Mouse (Mus musculus): ENCODE measurements around the gene Ccdc157. TPM values are rescaled to one million over a fixed set of nuclear protein-coding genes. Genes with fewer than 3 reads are reported as not detected.

Ccdc157 gene
- polyA plus RNA-seq (2014; fragmentation: Illumina TruSeq; extraction: RNeasy Lipid Tissue Mini Kit (QIAGEN cat#74804); ENCODE audit: low replicate concordance) = 1.3 TPM

GRCm38 (mm10) chr11:4159808-4160708 is at the start of gene Ccdc157, which contains the start of gene Sf3a1:
Gene Ccdc157, minus strand, starts transcription at chr11:4160293.
Gene Sf3a1, plus strand, starts transcription at chr11:4160350.

GRCm38 (mm10) chr11:4186486-4187317 is 26.6 kb upstream of the Ccdc157 start, which contains the start of gene Tbc1d10a:
Gene Tbc1d10a, plus strand, starts transcription at chr11:4186789.

GRCm38 (mm10) chr11:4134986-4135935 is 24.8 kb downstream of the Ccdc157 start, which contains the start of gene Rnf215:
Gene Rnf215, plus strand, starts transcription at chr11:4135202.

GRCm38 (mm10) chr11:4122742-4123579 is 37.1 kb downstream of the Ccdc157 start, which contains the start of gene Sec14l2:
Gene Sec14l2, minus strand, starts transcription at chr11:4123415.

GRCm38 (mm10) chr11:4095171-4096053 is 64.7 kb downstream of the Ccdc157 start, which contains the start of gene Mtfp1:
Gene Mtfp1, minus strand, starts transcription at chr11:4095445.

Other genes starting within 250 kb of the Ccdc157 start
- not detected for gene Slc35e4, start 245.6 kb downstream of the Ccdc157 start, polyA plus RNA-seq (2014; fragmentation: Illumina TruSeq; extraction: RNeasy Lipid Tissue Mini Kit (QIAGEN cat#74804); ENCODE audit: low replicate concordance)
- 2.6 TPM for gene Tcn2, start 228.1 kb downstream of the Ccdc157 start, polyA plus RNA-seq (2014; fragmentation: Illumina TruSeq; extraction: RNeasy Lipid Tissue Mini Kit (QIAGEN cat#74804); ENCODE audit: low replicate concordance)
- 9.3 TPM for gene Pes1, start 196.3 kb downstream of the Ccdc157 start, polyA plus RNA-seq (2014; fragmentation: Illumina TruSeq; extraction: RNeasy Lipid Tissue Mini Kit (QIAGEN cat#74804); ENCODE audit: low replicate concordance)
- not detected for gene 4930556J24Rik, start 183.5 kb downstream of the Ccdc157 start, polyA plus RNA-seq (2014; fragmentation: Illumina TruSeq; extraction: RNeasy Lipid Tissue Mini Kit (QIAGEN cat#74804); ENCODE audit: low replicate concordance)
- gene Gal3st1, start 176.7 kb downstream of the Ccdc157 start, polyA plus RNA-seq (2014; fragmentation: Illumina TruSeq; extraction: RNeasy Lipid Tissue Mini Kit (QIAGEN cat#74804); ENCODE audit: low replicate concordance) = 0.89 TPM
- not detected for gene Sec14l4, start 128.8 kb downstream of the Ccdc157 start, polyA plus RNA-seq (2014; fragmentation: Illumina TruSeq; extraction: RNeasy Lipid Tissue Mini Kit (QIAGEN cat#74804); ENCODE audit: low replicate concordance)
- not detected for gene Sec14l3, start 95.5 kb downstream of the Ccdc157 start, polyA plus RNA-seq (2014; fragmentation: Illumina TruSeq; extraction: RNeasy Lipid Tissue Mini Kit (QIAGEN cat#74804); ENCODE audit: low replicate concordance)
- 11.7 TPM for gene Mtfp1, start 64.8 kb downstream of the Ccdc157 start, polyA plus RNA-seq (2014; fragmentation: Illumina TruSeq; extraction: RNeasy Lipid Tissue Mini Kit (QIAGEN cat#74804); ENCODE audit: low replicate concordance)
- gene Sec14l2, start 36.9 kb downstream of the Ccdc157 start, polyA plus RNA-seq (2014; fragmentation: Illumina TruSeq; extraction: RNeasy Lipid Tissue Mini Kit (QIAGEN cat#74804); ENCODE audit: low replicate concordance) = 64.0 TPM
- gene Rnf215, start 25.1 kb downstream of the Ccdc157 start, polyA plus RNA-seq (2014; fragmentation: Illumina TruSeq; extraction: RNeasy Lipid Tissue Mini Kit (QIAGEN cat#74804); ENCODE audit: low replicate concordance) = 2.5 TPM
- 9.0 TPM for gene Sf3a1, start 57 bp upstream of the Ccdc157 start, polyA plus RNA-seq (2014; fragmentation: Illumina TruSeq; extraction: RNeasy Lipid Tissue Mini Kit (QIAGEN cat#74804); ENCODE audit: low replicate concordance)
- not detected for gene Tbc1d10a, start 26.5 kb upstream of the Ccdc157 start, polyA plus RNA-seq (2014; fragmentation: Illumina TruSeq; extraction: RNeasy Lipid Tissue Mini Kit (QIAGEN cat#74804); ENCODE audit: low replicate concordance)
- not detected for gene Castor1, start 57.9 kb upstream of the Ccdc157 start, polyA plus RNA-seq (2014; fragmentation: Illumina TruSeq; extraction: RNeasy Lipid Tissue Mini Kit (QIAGEN cat#74804); ENCODE audit: low replicate concordance)
- not detected for gene Osm, start 76.1 kb upstream of the Ccdc157 start, polyA plus RNA-seq (2014; fragmentation: Illumina TruSeq; extraction: RNeasy Lipid Tissue Mini Kit (QIAGEN cat#74804); ENCODE audit: low replicate concordance)
- gene Lif, start 97.3 kb upstream of the Ccdc157 start, polyA plus RNA-seq (2014; fragmentation: Illumina TruSeq; extraction: RNeasy Lipid Tissue Mini Kit (QIAGEN cat#74804); ENCODE audit: low replicate concordance) = 0.74 TPM